Mouse (Mus musculus) MEL (cell line): ENCODE data around the gene Babam2. TPM values are rescaled to one million over a fixed set of nuclear protein-coding genes. Genes with fewer than 3 reads are reported as not detected.

Experiments used
- DNase-seq: peaks from one replicate; pipeline ENCODE4 v3.0.0; 2011; ENCODE audit warnings: low read depth, low spot score
- H3K27ac ChIP-seq: 2 replicates; pipeline ENCODE4 v1.5.1; 2012; ENCODE audit warnings: low read depth, mild to moderate bottlenecking, control low read depth, low read length, moderate library complexity; ENCODE audit not compliant: control insufficient read depth
- H3K27me3 ChIP-seq, 2 experiments: fragments of 150-350 bp in 1 of 2; sonication (generic) in 1 of 2; 2 replicates each; pipeline ENCODE4 v1.6.1; 2012; ENCODE audit warnings: low read length in 2 of 2, mild to moderate bottlenecking in 2 of 2, improper control_type of control experiment in 1 of 2, moderate library complexity in 1 of 2; ENCODE audit not compliant: insufficient read depth in 2 of 2, control insufficient read depth in 1 of 2
- H3K36me3 ChIP-seq, 2 experiments: 2 replicates each; pipeline ENCODE4 v1.6.1; 2012 to 2014; ENCODE audit warnings: low read length in 2 of 2, improper control_type of control experiment in 1 of 2, inconsistent platforms in 1 of 2, mild to moderate bottlenecking in 1 of 2; ENCODE audit not compliant: insufficient read depth in 2 of 2, control insufficient read depth in 1 of 2
- H3K4me1 ChIP-seq, 2 experiments: fragments of 150-350 bp in 1 of 2; sonication (generic) in 1 of 2; 2 replicates each; pipeline ENCODE4 v1.6.1; 2012; ENCODE audit warnings: low read length in 2 of 2, improper control_type of control experiment in 1 of 2, mild to moderate bottlenecking in 1 of 2; ENCODE audit not compliant: insufficient read depth in 2 of 2, control insufficient read depth in 1 of 2
- H3K4me3 ChIP-seq, 2 experiments: fragments of 150-350 bp in 1 of 2; sonication (generic) in 1 of 2; 2 replicates each; pipeline ENCODE4 v1.5.1; 2012; ENCODE audit warnings: low read depth in 2 of 2, low read length in 2 of 2, mild to moderate bottlenecking in 2 of 2, moderate library complexity in 2 of 2, control low read depth in 1 of 2, improper control_type of control experiment in 1 of 2; ENCODE audit not compliant: control insufficient read depth in 1 of 2, insufficient read depth in 1 of 2
- H3K79me2 ChIP-seq: 2 replicates; pipeline ENCODE4 v1.6.1; 2012; ENCODE audit warnings: mild to moderate bottlenecking, low read length, moderate library complexity; ENCODE audit not compliant: control insufficient read depth, poor library complexity, insufficient read depth
- H3K9ac ChIP-seq: 2 replicates; pipeline ENCODE4 v1.6.1; 2012; ENCODE audit warnings: low read depth, mild to moderate bottlenecking, control low read depth, low read length, moderate library complexity; ENCODE audit not compliant: control insufficient read depth, poor library complexity, severe bottlenecking
- H3K9me3 ChIP-seq: fragments of 150-350 bp; sonication (generic); replicated peaks from 2 replicates; pipeline ENCODE4 v1.6.1; 2012; ENCODE audit warnings: mild to moderate bottlenecking, low read length, improper control_type of control experiment, moderate library complexity; ENCODE audit not compliant: insufficient read depth
- BHLHE40 ChIP-seq: IDR thresholded peaks from 2 replicates; pipeline ENCODE4 v1.6.1; 2012; ENCODE audit warnings: low read depth, mild to moderate bottlenecking, inconsistent platforms, low read length, improper control_type of control experiment, borderline replicate concordance
- CHD2 ChIP-seq: IDR thresholded peaks from 2 replicates; pipeline ENCODE4 v1.6.1; 2011; ENCODE audit warnings: low read length, improper control_type of control experiment
- ELF1 ChIP-seq: IDR thresholded peaks from 2 replicates; pipeline ENCODE4 v1.6.1; 2014; ENCODE audit warnings: low read depth, mild to moderate bottlenecking, inconsistent platforms, low read length, improper control_type of control experiment, moderate library complexity
- EP300 ChIP-seq, 2 experiments: IDR thresholded peaks; 2 replicates each; pipeline ENCODE4 v1.6.1; 2011; ENCODE audit warnings: improper control_type of control experiment in 2 of 2, low read length in 2 of 2, low read depth in 1 of 2, mild to moderate bottlenecking in 1 of 2
- ETS1 ChIP-seq: IDR thresholded peaks from 2 replicates; pipeline ENCODE4 v1.6.1; 2012; ENCODE audit warnings: low read depth, mild to moderate bottlenecking, inconsistent platforms, low read length, improper control_type of control experiment, moderate library complexity
- GATA1 ChIP-seq: IDR thresholded peaks from 2 replicates; pipeline ENCODE4 v1.6.1; 2011; ENCODE audit warnings: low read depth, low read length, improper control_type of control experiment
- JUND ChIP-seq: IDR thresholded peaks from 2 replicates; pipeline ENCODE4 v1.6.1; 2011; ENCODE audit warnings: low read depth, mild to moderate bottlenecking, improper control_type of control experiment, low read length
- MAFK ChIP-seq: IDR thresholded peaks from 2 replicates; pipeline ENCODE4 v1.6.1; 2011; ENCODE audit warnings: low read depth, mild to moderate bottlenecking, low read length, improper control_type of control experiment, borderline replicate concordance
- MXI1 ChIP-seq: IDR thresholded peaks from 2 replicates; pipeline ENCODE4 v1.6.1; 2011; ENCODE audit warnings: mild to moderate bottlenecking, low read depth, low read length, improper control_type of control experiment
- MYB ChIP-seq: IDR thresholded peaks from 2 replicates; pipeline ENCODE4 v1.6.1; 2011; ENCODE audit warnings: mild to moderate bottlenecking, low read depth, low read length, improper control_type of control experiment
- NELFE ChIP-seq: IDR thresholded peaks from 2 replicates; pipeline ENCODE4 v1.6.1; 2011; ENCODE audit warnings: low read depth, low read length, improper control_type of control experiment
- POLR2AphosphoS5 ChIP-seq: IDR thresholded peaks from 2 replicates; pipeline ENCODE4 v1.6.1; 2012; ENCODE audit warnings: low read depth, borderline replicate concordance, mild to moderate bottlenecking, inconsistent platforms, low read length, moderate library complexity, mixed read lengths
- TAL1 ChIP-seq: IDR thresholded peaks from 2 replicates; pipeline ENCODE4 v1.6.1; 2012; ENCODE audit warnings: mild to moderate bottlenecking, inconsistent platforms, low read length, moderate library complexity, mixed read lengths
- TBP ChIP-seq: IDR thresholded peaks from 2 replicates; pipeline ENCODE4 v1.8.0; 2011; ENCODE audit warnings: low read depth, low read length, improper control_type of control experiment
- TCF12 ChIP-seq: IDR thresholded peaks from 2 replicates; pipeline ENCODE4 v1.6.1; 2014; ENCODE audit warnings: low read depth, mild to moderate bottlenecking, inconsistent platforms, low read length, improper control_type of control experiment, moderate library complexity
- USF1 ChIP-seq: IDR thresholded peaks from 2 replicates; pipeline ENCODE4 v1.6.1; 2014; ENCODE audit warnings: low read depth, mild to moderate bottlenecking, inconsistent platforms, low read length, improper control_type of control experiment, moderate library complexity
- ZC3H11A ChIP-seq: IDR thresholded peaks from 2 replicates; pipeline ENCODE4 v1.6.1; 2012; ENCODE audit warnings: low read depth, mild to moderate bottlenecking, inconsistent platforms, low read length, improper control_type of control experiment
- ZMIZ1 ChIP-seq: IDR thresholded peaks from 2 replicates; pipeline ENCODE4 v1.6.1; 2012; ENCODE audit warnings: low read depth, mild to moderate bottlenecking, inconsistent platforms, low read length, improper control_type of control experiment, moderate library complexity
- ZNF384 ChIP-seq: IDR thresholded peaks from 2 replicates; pipeline ENCODE4 v1.6.1; 2012; ENCODE audit warnings: low read depth, mild to moderate bottlenecking, inconsistent platforms, low read length, improper control_type of control experiment
- polyA plus RNA-seq, 2 experiments: library from polyadenylated mRNA; stranded (reverse) in 1 of 2; unstranded in 1 of 2; fragments of >175 nt in 1 of 2; fragments of >200 nt in 1 of 2; gene quantifications; 2 replicates each; pipeline versions ENCODE4 v1.2.1 to v1.2.4; 2012; ENCODE audit warnings: low replicate concordance in 2 of 2, low read depth in 1 of 2; ENCODE audit not compliant: insufficient read length in 2 of 2, insufficient read depth in 1 of 2, missing spikeins in 1 of 2
- total RNA-seq: library from RNA; depleted of rRNA; stranded (reverse); fragments of 300-350 nt; gene quantifications from 2 replicates; pipeline ENCODE4 v1.2.3, GENCODE M21; 2012

Gene Babam2
- total and polyA plus RNA-seq, 3 experiments: 43.3 to 86.6 TPM; not detected in 1

GRCm38 (mm10) chr5:31727456-31727855, 30.0 kb downstream of the Babam2 start:
- H3K36me3 ChIP-seq: peaks cover 0 to 32% of the 10 kb centered on the region in 2 experiments; a peak in 2 of 4 replicates
- no peaks in the 10 kb centered on the region for H3K9me3 ChIP-seq
- H3K9ac ChIP-seq: no peak overlapping the region
- no peak overlapping the region for H3K4me3 ChIP-seq
- no peaks in the 10 kb centered on the region for H3K27me3 ChIP-seq
- H3K27ac ChIP-seq: no peak overlapping the region
- no peaks in the 10 kb centered on the region; the same call in 1 of the 2 replicates for H3K79me2 ChIP-seq
- H3K4me1 ChIP-seq: peaks cover 14 to 24% of the 10 kb centered on the region in 2 experiments
- TF ChIP-seq ELF1 (no peak), USF1 (peak; percentile 34)
- no peak for DNase-seq

- Histone ChIP-seq H3K4me3 (no peak overlapping the region), H3K27ac (peak overlapping the region; percentile 51), H3K79me2 (0 out of 2 replicates have a peak, but pooled peaks cover 1% of the 10 kb centered on the region), H3K27me3 (no peaks in the 10 kb centered on the region), H3K36me3 (peaks cover 0 to 25% of the 10 kb centered on the region in 2 experiments; a peak in 2 of 4 replicates), H3K4me1 (peaks cover 10 to 16% of the 10 kb centered on the region in 2 experiments), H3K9me3 (no peaks in the 10 kb centered on the region), H3K9ac (no peak overlapping the region)
- no peak for TF ChIP-seq BHLHE40
- TF ChIP-seq MXI1: no peak
- peak; percentile 23; the same call in 1 of the 2 replicates for TF ChIP-seq ZC3H11A
- TF ChIP-seq JUND: peak; percentile 68; the same call in 1 of the 2 replicates
- TF ChIP-seq TCF12: peak; percentile 23; the same call in 1 of the 2 replicates
- peak; percentile 96 for TF ChIP-seq GATA1
- TF ChIP-seq POLR2AphosphoS5: no peak
- no peak for TF ChIP-seq ZMIZ1
- peak; percentile 60 for TF ChIP-seq ETS1
- no peak for TF ChIP-seq ZNF384
- TF ChIP-seq ELF1: no peak
- TF ChIP-seq MAFK: no peak
- TF ChIP-seq TAL1: no peak
- no peak for TF ChIP-seq NELFE
- TF ChIP-seq EP300 (IDR thresholded peaks at IDR 0.05; ENCODE audit: low read depth in 1 of 2, low read length in 2 of 2): peak; percentile 63 to 73
- no peak for TF ChIP-seq TBP
- 0 out of 2 replicates have a peak, but pooled peaks have one; percentile 13 for TF ChIP-seq MYB
- TF ChIP-seq CHD2: peak; percentile 23; the same call in 1 of the 2 replicates
- peak; percentile 64 for DNase-seq
Observed at GRCm38 (mm10) chr5:31732644-31733338, 35.3 kb downstream of the Babam2 start.
